Mouse (Mus musculus) forelimb bud, embryonic 11.5 days (tissue): ENCODE measurements around the gene Rtkn2.

Experiments used
- DNase-seq: peaks from one replicate; pipeline ENCODE4 v3.0.0-alpha.2; 2012; ENCODE audit warnings: low read depth, low spot score

Rtkn2 gene

DNA sequence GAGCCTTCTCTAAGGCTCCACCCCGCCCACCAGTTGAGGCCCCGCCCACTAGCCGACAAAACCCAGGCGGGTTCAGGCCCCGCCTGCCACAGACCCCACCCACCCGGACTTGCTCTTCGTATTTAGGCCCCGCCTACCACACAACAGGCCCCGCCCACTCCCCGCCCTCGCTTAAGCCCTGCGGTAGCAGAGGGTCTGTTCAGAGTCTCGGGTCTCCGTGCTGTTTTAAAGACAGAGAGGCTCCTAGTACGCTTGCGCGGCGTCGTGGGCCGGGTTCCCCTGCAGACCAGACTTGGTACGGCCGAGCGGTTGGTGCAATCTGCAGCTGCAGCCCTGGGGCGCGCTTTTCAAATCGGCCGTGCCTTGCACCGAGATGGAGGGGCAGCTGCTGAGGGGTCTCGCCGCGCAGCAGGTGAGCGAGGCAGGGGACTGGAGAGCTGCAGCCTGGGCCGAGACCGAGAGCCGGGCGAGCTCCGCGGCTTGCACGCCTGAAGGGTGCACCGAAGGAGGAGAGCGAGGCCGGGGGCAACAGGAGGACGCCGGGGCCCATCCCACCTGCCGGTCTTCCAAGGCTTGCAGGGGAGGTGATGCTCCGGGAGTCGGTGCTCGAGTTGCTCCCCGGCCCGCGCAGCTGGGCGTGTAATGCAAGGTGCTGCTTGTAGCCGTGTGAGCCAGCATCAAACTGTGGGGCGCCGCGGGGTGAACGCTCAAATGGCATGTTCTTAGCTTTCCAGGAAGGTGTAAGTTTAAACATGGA is at the start of gene Rtkn2:
TSS of gene Rtkn2 (plus strand) at position 170 of the 757 bp plus-strand sequence.
- peak; percentile 96 for DNase-seq

DNA sequence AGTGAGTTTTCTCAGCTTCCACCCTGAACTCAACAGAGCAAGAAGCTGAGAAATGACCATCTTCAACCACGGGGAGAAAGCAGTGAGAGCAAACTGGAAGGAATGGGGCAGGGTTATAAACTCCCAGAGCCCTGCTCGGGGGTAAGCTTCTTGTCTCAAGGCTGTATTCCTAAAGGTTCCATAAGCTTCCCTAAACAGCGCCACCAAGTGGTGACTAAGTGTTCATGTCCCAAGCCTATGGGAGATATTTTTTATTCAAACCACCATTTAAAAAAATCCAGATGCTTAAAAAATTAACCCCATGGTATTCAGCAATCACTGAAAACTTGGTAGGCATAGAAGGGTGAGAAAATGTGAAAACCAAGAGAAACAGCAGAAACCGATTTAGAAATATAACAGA is 48.0 kb upstream of the Rtkn2 start:
- DNase-seq, result no peak

DNA sequence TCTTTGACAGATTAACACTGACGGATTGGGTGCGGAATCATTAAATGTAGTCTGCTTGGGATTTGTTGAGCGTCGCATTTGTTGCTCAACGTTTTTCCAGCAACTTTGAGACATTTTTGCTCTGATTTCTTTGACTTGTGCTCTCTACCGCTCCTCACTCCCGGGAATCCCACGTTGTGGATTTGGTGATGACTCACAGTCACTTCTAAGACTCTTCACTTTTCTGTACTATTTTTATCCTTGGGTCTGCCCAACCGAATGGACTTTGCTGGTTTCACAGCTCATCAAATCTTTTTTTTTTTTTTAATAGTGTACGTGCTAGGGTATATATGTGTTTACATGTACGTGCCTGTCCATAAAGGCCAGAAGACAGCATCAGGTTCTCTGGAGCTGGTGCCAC is 46.6 kb upstream of the Rtkn2 start:
- no peak for DNase-seq

DNA sequence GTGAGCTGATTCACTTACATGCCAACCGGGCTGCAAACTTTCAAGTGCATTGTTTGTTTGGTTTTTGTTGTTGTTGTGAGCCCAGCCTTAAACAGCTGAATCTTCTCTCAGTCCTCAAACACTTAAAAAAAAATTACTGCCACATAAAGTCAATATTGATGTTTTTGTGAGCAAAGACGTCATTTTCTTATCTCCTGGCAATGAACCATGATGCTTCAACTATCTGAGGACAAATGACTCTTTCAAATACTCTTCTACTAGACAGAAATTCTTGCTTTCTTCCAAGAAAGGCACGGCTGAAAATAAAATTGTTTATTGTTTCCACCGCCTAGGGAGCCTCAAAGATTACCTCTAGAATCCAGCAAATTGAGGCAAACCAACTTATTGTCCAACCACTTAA is 42.4 kb upstream of the Rtkn2 start:
- no peak for DNase-seq

DNA sequence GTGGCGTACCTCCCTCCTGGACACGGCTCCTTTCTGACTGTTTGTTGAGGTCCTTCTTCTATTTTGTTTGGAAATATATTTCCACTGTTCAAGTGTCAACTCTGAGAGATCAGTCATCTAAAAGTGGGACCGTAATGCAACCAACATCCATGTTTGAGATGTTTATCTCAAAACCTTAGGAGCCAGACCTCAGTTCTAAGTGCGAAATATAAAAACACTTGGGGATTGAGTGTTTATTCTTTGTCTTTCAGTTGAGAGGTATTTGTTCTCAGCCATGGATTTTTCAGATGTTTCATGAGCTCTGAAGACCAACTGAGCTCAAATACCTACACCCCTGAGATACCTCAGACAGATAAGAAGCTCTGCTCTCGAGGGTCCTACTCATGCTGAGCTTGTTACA is 41.6 kb upstream of the Rtkn2 start:
- DNase-seq, result no peak

DNA sequence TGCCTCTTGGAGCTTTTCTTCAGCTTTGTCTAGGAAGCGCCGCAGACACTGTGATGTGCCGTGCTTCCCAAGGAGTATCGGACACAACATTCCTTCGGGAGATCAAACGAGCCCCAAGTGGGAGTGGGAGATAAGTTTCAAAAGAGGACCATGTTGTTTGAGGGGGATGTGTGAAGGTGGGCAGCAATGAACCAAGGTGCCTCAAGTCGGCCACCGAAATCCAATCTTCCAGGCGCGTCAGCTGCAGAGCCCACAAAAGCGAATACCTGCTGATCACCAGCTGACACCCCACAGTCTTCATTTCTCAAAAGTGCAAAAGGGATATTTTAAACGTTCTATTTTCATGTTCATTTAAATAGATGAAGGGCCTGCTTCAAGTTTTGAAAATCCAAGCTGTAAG is 39.8 kb upstream of the Rtkn2 start:
- DNase-seq, result no peak

DNA sequence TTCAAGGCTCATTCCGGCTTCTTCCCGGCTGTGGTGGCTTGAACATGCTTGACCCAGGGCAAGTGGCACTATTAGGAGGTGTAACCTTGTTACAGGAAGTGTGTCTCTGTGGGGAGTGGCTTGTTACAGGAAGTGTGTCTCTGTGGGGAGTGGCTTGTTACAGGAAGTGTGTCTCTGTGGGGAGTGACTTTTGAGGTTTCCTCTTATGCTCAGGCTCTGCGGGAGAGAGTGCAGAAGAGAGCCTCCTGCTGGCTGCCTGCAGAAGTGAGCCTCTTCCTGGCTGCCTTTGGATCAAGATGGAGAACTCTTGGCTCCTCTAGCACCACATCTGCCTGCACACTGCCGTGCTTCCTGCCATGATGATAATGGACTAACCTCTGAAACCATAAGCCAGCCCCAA is 35.9 kb upstream of the Rtkn2 start:
- no peak for DNase-seq

DNA sequence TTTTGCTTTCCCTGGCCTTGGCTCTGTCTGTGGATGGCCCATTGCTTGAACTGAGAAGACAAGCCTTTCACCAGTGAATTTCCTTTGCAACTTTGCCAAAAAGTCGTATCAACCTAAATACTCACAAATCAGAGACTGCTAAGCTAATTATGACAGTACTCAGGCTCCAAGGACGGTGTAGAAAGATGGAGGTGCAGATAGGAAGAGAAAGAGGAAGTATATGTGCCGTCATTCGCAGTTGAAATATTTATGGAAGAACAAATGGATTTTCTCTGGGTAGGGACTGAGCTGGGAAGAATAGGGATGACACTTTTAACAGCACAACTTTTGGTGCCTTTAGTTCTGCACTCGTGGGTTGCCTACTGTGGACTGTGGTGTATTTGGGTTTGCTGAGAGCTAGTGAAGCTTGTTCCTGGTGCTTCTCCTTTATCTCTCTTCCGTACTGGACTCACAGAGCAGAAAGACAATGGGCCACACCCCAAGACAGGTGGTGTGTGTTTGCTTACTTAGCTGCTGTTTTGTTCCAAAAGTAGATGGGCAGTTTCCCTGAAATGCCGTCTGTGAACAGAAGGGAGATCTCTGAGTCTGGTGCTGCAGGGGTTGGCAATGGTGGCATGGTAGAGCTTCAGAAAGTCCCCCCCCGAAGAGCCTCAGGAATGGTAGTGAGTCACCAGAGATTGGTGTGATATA is 29.2 kb upstream of the Rtkn2 start:
- DNase-seq, result no peak

DNA sequence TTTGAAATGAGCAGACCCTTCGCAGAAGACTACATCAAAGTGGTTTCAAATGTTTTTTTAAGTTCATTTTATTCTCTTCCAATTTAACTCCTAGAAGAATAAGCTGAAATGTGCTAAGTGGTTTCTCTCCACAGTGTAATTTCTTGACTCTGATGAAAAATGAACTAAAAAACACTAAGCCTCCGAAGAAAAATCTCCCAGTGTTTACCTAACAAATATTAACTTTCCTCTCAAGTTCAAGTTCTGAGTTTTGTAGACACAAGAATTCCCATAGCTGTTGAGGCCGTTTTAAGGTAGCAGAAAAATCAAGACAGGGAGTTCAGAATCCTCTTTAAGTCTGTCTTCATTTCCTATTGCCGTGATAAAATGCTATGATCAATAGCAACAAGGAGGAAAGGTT is 27.7 kb upstream of the Rtkn2 start:
- no peak for DNase-seq

DNA sequence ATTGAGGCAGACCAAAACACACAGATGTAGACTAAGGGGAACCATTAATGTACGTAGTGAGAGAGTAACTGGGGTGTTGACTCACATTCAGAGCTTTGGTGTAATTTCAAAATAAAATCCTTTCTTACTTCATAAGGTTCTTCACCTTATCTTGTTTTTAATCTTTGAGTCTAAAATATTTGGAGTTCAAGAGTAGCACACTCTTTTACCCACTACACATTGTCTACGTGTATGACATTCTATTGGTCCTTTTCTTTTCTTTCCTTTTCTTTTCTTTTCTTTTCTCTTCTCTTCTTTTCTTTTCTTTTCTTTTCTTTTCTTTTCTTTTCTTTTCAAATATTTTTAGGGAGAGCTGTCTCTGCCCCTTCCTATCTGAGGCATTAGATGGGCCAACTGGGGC is 23.4 kb upstream of the Rtkn2 start:
- no peak for DNase-seq

DNA sequence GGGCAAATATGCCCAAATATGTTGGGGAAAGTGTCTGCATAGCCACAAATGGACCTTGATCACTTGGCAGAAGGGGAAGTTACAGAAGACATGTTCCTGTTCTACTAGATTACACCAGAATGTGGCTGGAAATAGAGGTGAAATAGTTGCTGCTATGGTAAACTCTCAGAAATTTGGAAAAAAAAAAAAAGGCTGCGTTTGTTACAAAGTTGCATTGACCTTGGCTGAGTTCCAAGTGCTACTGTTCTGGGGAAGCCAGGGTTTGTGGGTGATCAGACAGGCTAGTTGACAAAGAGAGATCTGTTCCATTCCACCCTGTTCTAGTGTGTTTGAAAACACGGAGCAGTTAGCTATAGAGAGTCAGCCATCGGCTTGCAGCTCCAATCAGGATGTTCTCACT is 19.4 kb upstream of the Rtkn2 start:
- no peak for DNase-seq

DNA sequence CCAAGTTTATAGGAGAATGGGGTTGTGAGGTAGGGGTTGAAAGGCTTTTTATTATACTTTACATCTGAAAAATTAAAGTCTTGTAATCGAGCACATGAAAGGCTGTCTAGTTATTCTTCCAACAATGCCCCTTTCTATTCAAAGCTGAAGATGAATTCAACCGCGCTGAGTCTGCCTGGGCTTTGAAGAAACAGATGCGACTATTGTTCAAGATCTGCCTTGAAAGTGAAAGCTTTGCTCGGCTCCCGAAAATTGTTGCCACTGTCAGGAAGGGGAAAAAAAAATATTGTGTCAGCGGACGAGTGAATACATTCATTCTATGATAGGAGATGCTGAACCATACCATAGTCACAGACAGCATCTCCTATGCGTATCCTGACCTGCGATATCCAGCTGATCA is 16.9 kb upstream of the Rtkn2 start:
- DNase-seq, result no peak

DNA sequence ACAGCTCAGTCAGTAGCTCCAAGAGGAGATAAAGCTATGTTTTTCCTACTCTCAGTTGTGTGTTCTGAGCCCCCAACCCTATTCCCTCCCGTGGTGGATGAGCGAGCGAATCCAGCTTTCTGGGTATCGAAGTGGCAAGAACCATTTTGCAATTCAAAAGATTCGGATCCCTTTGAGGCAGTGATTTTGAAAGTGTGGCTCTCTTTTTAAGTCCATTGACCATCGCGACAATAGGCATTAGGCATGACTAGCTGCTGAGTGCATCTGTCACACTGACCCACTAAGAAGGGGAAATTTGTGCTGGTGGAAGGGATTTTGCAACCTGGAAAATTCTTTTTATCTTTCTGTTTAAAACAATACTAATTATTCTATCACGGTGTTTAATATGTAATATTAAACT is 15.3 kb upstream of the Rtkn2 start:
- DNase-seq, result no peak

DNA sequence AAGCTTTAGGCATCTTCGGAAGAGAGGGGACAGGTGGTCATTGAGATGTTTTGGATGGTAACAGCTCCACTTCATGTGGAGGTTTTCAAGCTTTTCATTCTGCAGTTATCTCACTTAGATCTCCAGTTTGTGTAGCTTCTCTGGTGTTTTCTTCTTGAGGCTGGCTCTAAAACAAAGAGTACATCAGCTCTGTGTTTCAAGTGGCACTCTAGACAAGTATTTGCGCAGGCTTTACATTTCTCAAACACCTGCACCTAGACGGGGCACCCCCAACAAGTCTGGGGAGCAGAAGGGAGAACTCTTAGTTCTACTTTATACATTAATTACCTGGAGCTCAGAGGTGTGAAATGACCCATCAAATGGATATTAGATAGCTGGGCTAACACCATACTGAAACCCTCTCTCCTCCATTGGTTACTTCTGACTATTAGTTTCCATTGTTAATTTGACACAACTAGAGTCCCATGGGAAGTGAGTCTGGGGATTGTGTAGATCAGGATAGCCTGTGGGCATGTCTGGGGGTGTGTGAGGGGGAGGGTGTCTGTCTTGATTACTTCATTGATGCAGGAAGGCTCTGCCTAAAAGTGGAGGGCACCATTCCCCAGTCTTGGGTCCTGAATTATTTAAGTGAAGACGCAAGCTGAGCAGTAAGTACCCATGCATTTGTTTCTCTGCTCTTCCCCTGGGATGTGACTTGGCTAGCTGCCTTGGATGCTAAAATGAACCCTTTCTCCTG is 14.0 kb upstream of the Rtkn2 start:
- DNase-seq, result no peak

DNA sequence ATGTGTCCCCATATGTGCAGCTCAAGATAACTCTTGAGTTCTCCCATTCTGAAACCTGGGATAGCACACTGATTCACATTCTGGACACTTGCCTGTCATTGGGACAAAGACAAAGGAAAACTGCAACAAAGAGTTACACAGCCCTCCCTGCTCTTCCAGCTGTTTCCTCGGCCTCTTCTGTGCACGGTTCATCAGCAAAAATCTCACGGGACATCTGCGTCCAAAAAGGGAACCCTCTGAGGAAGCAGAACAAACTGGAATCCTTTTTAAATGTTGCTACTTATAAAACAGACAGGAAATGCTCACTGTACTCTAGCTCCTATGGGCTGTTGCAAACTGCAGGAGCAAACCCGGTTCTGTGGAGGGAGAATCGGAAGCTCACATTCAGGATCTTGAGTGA is 13.3 kb upstream of the Rtkn2 start:
- DNase-seq, result no peak

DNA sequence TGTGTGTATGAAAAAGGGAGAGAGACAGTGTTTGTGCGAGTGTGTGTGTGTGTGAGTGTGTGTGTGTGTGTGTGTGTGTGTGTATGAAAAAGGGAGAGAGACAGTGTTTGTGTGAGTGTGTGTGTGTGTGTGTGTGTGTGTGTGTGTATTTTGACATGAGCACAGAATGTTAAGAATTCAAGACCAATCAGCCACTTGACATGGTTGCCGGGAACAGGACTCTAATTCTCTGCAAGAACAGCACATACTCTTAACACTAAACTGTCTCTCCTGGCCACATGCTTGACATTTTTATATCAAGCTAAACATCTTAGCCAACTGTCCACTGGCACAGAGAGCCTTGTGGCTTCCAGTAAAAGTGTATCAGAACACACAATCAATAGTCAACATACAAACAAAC is 12.4 kb upstream of the Rtkn2 start:
- no peak for DNase-seq

DNA sequence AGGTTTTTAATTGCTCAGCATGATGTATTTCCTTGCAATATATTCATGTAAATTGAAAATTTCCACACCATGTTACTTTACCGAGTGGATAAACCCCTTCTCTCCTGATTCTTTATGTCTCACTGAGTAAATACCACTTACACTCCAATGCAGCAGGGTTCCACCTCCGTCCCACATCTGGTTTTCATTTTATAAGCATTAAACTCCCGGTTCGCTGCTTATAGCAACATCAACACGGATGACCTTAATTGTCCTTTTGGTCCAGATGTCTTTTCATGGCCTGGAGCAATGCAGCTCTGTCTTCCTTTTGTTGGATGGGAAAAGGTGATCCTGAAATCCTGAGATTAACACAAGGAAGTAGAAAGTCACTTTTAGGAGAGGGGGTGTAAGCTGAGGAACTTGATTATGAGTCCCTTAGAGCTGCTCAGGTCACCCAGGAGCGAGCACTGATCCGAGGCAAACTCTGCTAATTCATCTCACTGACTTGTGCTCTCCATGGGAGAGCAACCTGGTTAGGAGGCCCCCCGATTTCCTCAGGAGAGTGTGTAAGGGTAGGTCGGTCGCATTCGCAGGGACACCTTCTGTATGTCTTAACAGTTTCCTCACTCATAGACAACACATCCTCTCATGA is 8.1 kb upstream of the Rtkn2 start:
- DNase-seq, result peak; percentile 76

DNA sequence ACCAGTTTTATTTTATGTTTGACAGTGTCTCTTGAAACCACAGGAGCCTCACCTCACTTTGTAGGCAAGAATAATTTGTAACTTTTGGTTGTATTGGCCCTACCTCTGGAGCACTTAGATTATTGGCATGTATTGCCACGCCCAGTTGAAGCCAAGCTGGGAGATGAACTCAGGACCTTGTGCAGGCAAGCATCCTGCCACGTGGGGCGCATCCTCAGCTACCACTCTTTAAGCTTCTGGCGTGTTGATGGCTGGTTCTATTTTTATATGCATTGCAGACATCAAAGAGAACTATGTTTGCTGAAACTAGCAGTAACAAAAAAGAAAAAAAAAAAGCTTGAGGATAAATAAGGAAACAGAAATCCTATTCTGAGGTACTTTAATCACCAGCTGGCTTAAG is 2.1 kb upstream of the Rtkn2 start:
- DNase-seq, result no peak

DNA sequence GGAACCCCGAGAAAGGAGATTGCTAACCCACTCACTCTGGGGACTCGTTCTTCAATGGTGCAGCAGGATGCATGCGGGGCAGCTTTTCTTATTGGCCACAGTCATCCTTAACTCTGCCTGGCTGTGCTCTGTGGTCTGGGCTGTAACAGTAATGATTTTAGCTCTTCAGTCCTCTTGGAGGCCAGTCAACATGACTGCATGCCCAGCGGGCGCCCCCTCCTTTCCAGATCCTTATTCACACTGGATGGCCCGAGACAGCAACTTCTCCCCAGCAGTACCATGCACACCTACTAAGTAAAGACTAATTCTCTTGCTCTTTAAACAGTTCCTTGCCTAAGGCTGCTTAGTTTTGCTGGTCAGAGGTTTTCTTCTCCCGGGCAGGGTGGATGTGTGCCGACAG is 4.4 kb downstream of the Rtkn2 start:
- DNase-seq, result no peak

DNA sequence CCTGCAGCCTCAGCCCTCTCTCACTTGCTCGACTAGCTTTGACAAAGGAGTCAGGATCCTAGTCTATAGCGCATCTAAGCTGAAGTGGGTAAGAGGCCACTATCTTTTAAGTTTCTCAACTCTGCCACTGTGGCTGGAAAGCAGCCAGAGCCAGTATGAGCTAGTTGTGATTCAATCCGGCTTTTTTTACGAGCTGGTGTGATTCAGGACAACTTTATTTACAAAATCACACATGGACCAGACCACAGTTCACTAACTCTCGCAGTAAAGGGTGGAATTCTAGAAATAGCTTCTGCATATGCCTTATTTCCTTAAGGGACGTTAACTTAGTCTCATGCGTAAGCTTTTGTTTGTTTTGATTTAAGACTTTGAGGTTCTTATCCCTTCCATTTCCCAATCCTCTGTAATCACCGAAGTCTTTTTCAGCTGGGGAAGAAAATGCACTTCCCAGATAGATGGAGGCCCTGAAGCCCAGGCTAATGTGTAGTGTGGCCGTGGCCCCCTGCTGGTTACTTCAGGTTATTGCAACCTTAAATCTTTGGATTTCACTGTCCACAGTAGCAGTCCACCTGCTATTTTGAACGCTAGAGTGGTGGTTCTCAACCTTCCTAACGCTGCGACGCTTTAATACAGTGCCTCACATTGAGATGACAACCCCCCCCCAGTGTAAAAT is 5.0 kb downstream of the Rtkn2 start:
- DNase-seq, result peak; percentile 70

DNA sequence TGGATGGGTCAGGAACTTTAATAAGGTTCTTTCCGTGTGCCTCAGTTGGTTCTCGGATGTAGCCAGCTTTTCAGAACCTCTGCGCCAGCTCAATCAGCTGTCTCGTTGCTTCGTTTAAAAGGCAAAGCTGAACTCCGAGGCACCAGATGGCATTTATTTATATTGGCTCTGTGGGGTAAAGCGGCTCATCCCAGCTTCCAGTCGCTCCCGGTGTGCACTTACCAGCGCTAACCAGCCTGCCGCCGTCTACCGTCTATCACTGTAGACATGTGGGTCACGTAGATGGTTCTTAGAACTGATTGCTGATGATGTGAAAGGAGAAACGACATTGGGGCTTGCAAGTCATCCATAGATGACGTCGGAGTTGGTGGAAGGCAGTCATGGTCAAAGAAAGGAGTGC is 5.7 kb downstream of the Rtkn2 start:
- DNase-seq, result no peak

DNA sequence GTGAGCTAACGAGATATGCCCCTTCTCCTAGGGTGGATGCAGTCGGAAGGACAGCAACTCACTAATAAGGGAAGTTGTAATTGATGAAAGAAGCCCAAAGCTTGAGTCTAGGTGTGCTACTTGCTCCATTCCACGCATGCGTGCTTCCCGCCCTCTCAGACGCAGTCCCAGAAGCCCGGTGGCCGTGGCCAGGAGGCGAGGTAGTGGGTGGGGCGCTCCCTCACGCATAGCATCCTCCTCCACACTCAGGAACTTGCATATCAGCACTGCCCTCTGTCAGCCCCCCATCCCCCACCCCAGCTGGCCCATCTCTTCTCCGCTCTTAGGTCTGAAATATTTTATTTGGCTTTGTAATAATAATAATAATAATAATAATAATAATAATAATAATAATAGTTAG is 16.0 kb downstream of the Rtkn2 start:
- DNase-seq, result no peak
